In genomic region chr2:79543948-79544792, GRCm38 (mm10) we compare ENCODE assay signal across 22 mouse cellular contexts.
DNase-seq lines count a peak whose midpoint lies in the region; ATAC-seq and TF ChIP-seq lines count a peak whose summit lies in the region.
"Had no signal": no experiment of that assay in that cellular context is flagged by ENCODE, and none has a peak within 500 bp of the region (broad histone marks: within the 10 kb centered on the region; RNA-seq: fewer than 3 reads in every experiment).

No protein-coding gene starts in this region.

- H3K9ac ChIP-seq in midbrain, embryonic 11.5 days (ENCODE audit: low read length) = no peak overlapping the region
- no peak overlapping the region for H3K9ac ChIP-seq in midbrain, embryonic 13.5 days (replicated peaks)
- H3K9ac ChIP-seq: embryonic facial prominence, embryonic 15.5 days; hindbrain, embryonic 15.5 days; liver, embryonic 12.5 days had no signal

- H3K27ac ChIP-seq in kidney, adult 2 months (ENCODE audit: insufficient read depth, low read depth, low read length) = peak overlapping the region; percentile 62
- H3K27ac ChIP-seq in midbrain, embryonic 11.5 days (ENCODE audit: low read depth, low read length) = no peak overlapping the region
- no peak overlapping the region for H3K27ac ChIP-seq in midbrain, embryonic 13.5 days
- H3K27ac ChIP-seq: embryonic facial prominence, embryonic 15.5 days; hindbrain, embryonic 15.5 days; liver, embryonic 12.5 days; macrophage; midbrain, embryonic 10.5 days had no signal

- TF ChIP-seq POLR2A in kidney, adult 2 months (IDR thresholded peaks at IDR 0.05; ENCODE audit: low read depth, low read length) = no peak

- ATAC-seq in midbrain, embryonic 11.5 days (ENCODE audit: low FRiP score) = no peak
- no peak for ATAC-seq in midbrain, embryonic 13.5 days
- ATAC-seq: CD4-positive, CD25-positive, alpha-beta regulatory T cell, adult 4 months; forebrain, embryonic 16.5 days; liver, embryonic 12.5 days had no signal

- H3K27me3 ChIP-seq in kidney, adult 2 months (replicated peaks; ENCODE audit: control insufficient read depth, insufficient read depth, low read length) = no peaks in the 10 kb centered on the region
- no peaks in the 10 kb centered on the region for H3K27me3 ChIP-seq in midbrain, embryonic 11.5 days (ENCODE audit: control insufficient read depth, insufficient read depth, low read length)
- no peaks in the 10 kb centered on the region for H3K27me3 ChIP-seq in midbrain, embryonic 13.5 days
- H3K27me3 ChIP-seq: embryonic facial prominence, embryonic 15.5 days; hindbrain, embryonic 15.5 days; liver, embryonic 12.5 days had no signal

- no peak overlapping the region for H3K4me3 ChIP-seq in kidney, adult 2 months (ENCODE audit: insufficient read depth, low read depth, low read length)
- no peak overlapping the region for H3K4me3 ChIP-seq in midbrain, embryonic 11.5 days (ENCODE audit: low read depth, low read length)
- H3K4me3 ChIP-seq in midbrain, embryonic 13.5 days (replicated peaks) = no peak overlapping the region
- H3K4me3 ChIP-seq: embryonic facial prominence, embryonic 15.5 days; hindbrain, embryonic 15.5 days; liver, embryonic 12.5 days; midbrain, embryonic 10.5 days had no signal

- H3K9me3 ChIP-seq in midbrain, embryonic 11.5 days (ENCODE audit: control insufficient read depth, low read length) = no peaks in the 10 kb centered on the region
- H3K9me3 ChIP-seq in midbrain, embryonic 13.5 days = no peaks in the 10 kb centered on the region
- H3K9me3 ChIP-seq: embryonic facial prominence, embryonic 15.5 days; G1E; hindbrain, embryonic 15.5 days; liver, embryonic 12.5 days; midbrain, embryonic 10.5 days had no signal

- DNase-seq in heart, adult 11 months = peak; percentile 87
- no peak for DNase-seq in heart, adult 8-10 months (ENCODE audit: low spot score)
- no peak for DNase-seq in kidney, adult 2 months
- no peak for DNase-seq in kidney, adult 9 months
- DNase-seq in midbrain, embryonic 11.5 days (ENCODE audit: low spot score, missing footprints) = peak; percentile 72
- DNase-seq in layer of hippocampus, postnatal 14 days (ENCODE audit: low spot score in 2 of 2) = no peak
- no peak for DNase-seq in cerebellum, postnatal 25 days
- DNase-seq: adrenal gland, postnatal 36 days; cerebellum, adult 11-12 months; cerebellum, postnatal 14 days; gastrocnemius, postnatal 36 days; heart, postnatal 4 days; thymus, adult 2 months had no signal

- H3K36me3 ChIP-seq in kidney, adult 2 months (ENCODE audit: control insufficient read depth, insufficient read depth, low read length) = no peaks in the 10 kb centered on the region
- H3K36me3 ChIP-seq in midbrain, embryonic 11.5 days (ENCODE audit: control insufficient read depth, insufficient read depth, low read length) = no peaks in the 10 kb centered on the region
- no peaks in the 10 kb centered on the region for H3K36me3 ChIP-seq in midbrain, embryonic 13.5 days
- H3K36me3 ChIP-seq: embryonic facial prominence, embryonic 15.5 days; G1E; hindbrain, embryonic 15.5 days; liver, embryonic 12.5 days; midbrain, embryonic 10.5 days had no signal

- H3K4me1 ChIP-seq in kidney, adult 2 months (ENCODE audit: control insufficient read depth, insufficient read depth, low read length) = peaks cover 17% of the 10 kb centered on the region
- H3K4me1 ChIP-seq in midbrain, embryonic 11.5 days (ENCODE audit: control insufficient read depth, insufficient read depth, low read length) = no peaks in the 10 kb centered on the region
- no peaks in the 10 kb centered on the region for H3K4me1 ChIP-seq in midbrain, embryonic 13.5 days (replicated peaks)
- H3K4me1 ChIP-seq: hindbrain, embryonic 15.5 days; liver, embryonic 12.5 days; midbrain, embryonic 10.5 days had no signal

- WGBS in kidney, adult 2 months = 73% methylated on average over 8 of the region's 8 CpGs
- 87% methylated on average over 8 of the region's 8 CpGs for WGBS in midbrain, embryonic 11.5 days
- WGBS in midbrain, embryonic 13.5 days = 89% methylated on average over 8 of the region's 8 CpGs

- no peak overlapping the region for H3K4me2 ChIP-seq in midbrain, embryonic 11.5 days
- no peak overlapping the region for H3K4me2 ChIP-seq in midbrain, embryonic 13.5 days (replicated peaks)
- H3K4me2 ChIP-seq: embryonic facial prominence, embryonic 15.5 days; hindbrain, embryonic 15.5 days; liver, embryonic 12.5 days had no signal

- no peak for TF ChIP-seq CTCF in kidney, adult 2 months (conservative IDR thresholded peaks at IDR 0.05; ENCODE audit: insufficient read depth, insufficient read length, low read depth, low read length)

Comparison
In these comparisons a context has a peak if more than half of its experiments do, and no peak if none do; other contexts are left out.
1. DNase-seq: peak in heart, adult 11 months (single experiment) and midbrain, embryonic 11.5 days (single experiment); none in heart, adult 8-10 months (single experiment), kidney, adult 2 months (single experiment), kidney, adult 9 months (single experiment), layer of hippocampus, postnatal 14 days (0 of 2) and cerebellum, postnatal 25 days (0 of 2).